Mouse (Mus musculus): ENCODE measurements around the gene Olfr986. TPM values are rescaled to one million over a fixed set of nuclear protein-coding genes. Genes with fewer than 3 reads are reported as not detected.
"Not testable (repeated sequence)": the region's sequence is repeated elsewhere in the genome, so short reads cannot be mapped to it uniquely, and the experiment has no call there.

The Olfr986 gene
- not detected in 2 replicates for polyA plus RNA-seq (2015; fragmentation: Nextera tagmentation; extraction: Ambion mirVana)

DNA sequence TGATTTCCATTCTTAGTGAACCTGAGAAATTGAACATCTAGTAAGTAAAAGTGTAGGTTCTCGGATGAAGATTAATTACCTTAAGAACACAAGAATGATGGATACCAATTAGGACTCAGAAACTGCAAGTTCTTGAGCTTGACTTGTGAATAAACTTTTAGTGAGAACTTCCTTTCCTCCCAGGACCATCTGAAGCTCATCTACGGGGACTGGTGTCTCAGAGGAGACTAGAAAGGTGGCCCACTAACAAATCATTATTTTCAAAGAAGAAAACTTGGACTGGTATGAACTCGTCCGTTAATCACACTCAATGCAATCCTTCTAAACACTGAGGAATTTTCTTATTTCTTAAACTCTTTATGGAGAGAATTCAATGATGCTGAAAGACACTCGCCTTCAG lies at the start of gene Olfr986:
TSS of gene Olfr986 (plus strand) at position 301 of the 400 bp plus-strand sequence.
- Histone ChIP-seq H3K4me3 (replicated peaks) (no peak within 1 kb of the TSS), H3K4me2 (no peak within 1 kb of the TSS), H3K27ac (no peak within 1 kb of the TSS), H3K27me3 (no peaks in the 10 kb centered on the region), H3K4me1 (no peaks in the 10 kb centered on the region), H3K9ac (no peak within 1 kb of the TSS), H3K9me3 (replicated peaks) (no peaks in the 10 kb centered on the region), H3K36me3 (no peaks in the 10 kb centered on the region)
- no peak for ATAC-seq (replicated peaks; ENCODE audit: low FRiP score)
- 86% methylated on average over 5 of the region's 5 CpGs for WGBS

GRCm38 (mm10) chr9:40136987-40137688 lies 43.6 kb upstream of the Olfr986 start:
- Histone ChIP-seq H3K27me3 (no peaks in the 10 kb centered on the region), H3K4me1 (no peaks in the 10 kb centered on the region), H3K27ac (no peak overlapping the region), H3K9ac (no peak overlapping the region), H3K9me3 (replicated peaks) (no peaks in the 10 kb centered on the region), H3K4me3 (replicated peaks) (no peak overlapping the region), H3K36me3 (no peaks in the 10 kb centered on the region), H3K4me2 (no peak overlapping the region)
- WGBS, result 68% methylated on average over 6 of the region's 6 CpGs
- no peak for ATAC-seq (replicated peaks; ENCODE audit: low FRiP score)

DNA sequence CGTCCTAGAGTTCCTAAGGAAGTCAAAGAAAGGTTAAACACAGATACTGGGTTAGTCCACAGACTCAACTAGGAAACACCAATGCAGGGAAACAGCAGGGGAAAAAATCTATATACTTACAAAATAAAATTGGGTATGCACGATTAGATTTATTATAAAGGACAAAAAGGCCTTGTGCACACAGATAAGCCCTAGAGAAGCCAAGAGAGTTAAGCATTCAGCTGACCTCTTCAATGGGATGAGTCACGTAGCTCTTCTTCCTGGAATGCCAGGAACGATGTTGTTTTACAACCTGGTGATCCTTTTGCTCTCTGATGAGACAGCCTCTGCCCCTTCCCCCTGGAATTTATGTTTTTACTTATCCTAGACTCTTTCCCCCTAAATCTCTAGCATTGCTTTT lies 41.2 kb upstream of the Olfr986 start:
- no peak overlapping the region for H3K9ac ChIP-seq
- no peak overlapping the region for H3K4me2 ChIP-seq
- H3K4me1 ChIP-seq, result no peaks in the 10 kb centered on the region
- no peaks in the 10 kb centered on the region for H3K9me3 ChIP-seq (replicated peaks)
- no peak overlapping the region for H3K4me3 ChIP-seq (replicated peaks)
- H3K27ac ChIP-seq, result no peak overlapping the region
- no peaks in the 10 kb centered on the region for H3K36me3 ChIP-seq
- ATAC-seq (replicated peaks; ENCODE audit: low FRiP score), result no peak
- H3K27me3 ChIP-seq, result no peaks in the 10 kb centered on the region
- WGBS, result 55% methylated on average over 4 of the region's 4 CpGs

GRCm38 (mm10) chr9:40141544-40141943 lies 39.2 kb upstream of the Olfr986 start:
- no peaks in the 10 kb centered on the region for H3K4me1 ChIP-seq
- H3K27ac ChIP-seq, result no peak overlapping the region
- WGBS, result 24% methylated on average over 1 of the region's 1 CpGs
- H3K4me3 ChIP-seq (replicated peaks), result no peak overlapping the region
- H3K36me3 ChIP-seq, result no peaks in the 10 kb centered on the region
- no peaks in the 10 kb centered on the region for H3K9me3 ChIP-seq (replicated peaks)
- no peak overlapping the region for H3K9ac ChIP-seq
- no peaks in the 10 kb centered on the region for H3K27me3 ChIP-seq
- no peak overlapping the region for H3K4me2 ChIP-seq
- no peak for ATAC-seq (replicated peaks; ENCODE audit: low FRiP score)

GRCm38 (mm10) chr9:40155118-40155644 lies 25.5 kb upstream of the Olfr986 start:
- ATAC-seq (replicated peaks; ENCODE audit: low FRiP score), result no peak
- 55% methylated on average over 4 of the region's 4 CpGs for WGBS
- H3K9ac ChIP-seq, result no peak overlapping the region

GRCm38 (mm10) chr9:40166446-40166845 lies 14.3 kb upstream of the Olfr986 start:
- no peak for ATAC-seq (replicated peaks; ENCODE audit: low FRiP score)
- Histone ChIP-seq H3K36me3 (no peaks in the 10 kb centered on the region), H3K4me3 (replicated peaks) (no peak overlapping the region), H3K9me3 (replicated peaks) (no peaks in the 10 kb centered on the region), H3K27me3 (no peaks in the 10 kb centered on the region), H3K9ac (no peak overlapping the region), H3K27ac (no peak overlapping the region), H3K4me1 (no peaks in the 10 kb centered on the region), H3K4me2 (no peak overlapping the region)
- WGBS, result 94% methylated on average over 1 of the region's 1 CpGs

More at GRCm38 (mm10) chr9:40155118-40155644, 25.5 kb upstream of the Olfr986 start:
- H3K27me3 ChIP-seq, result no peaks in the 10 kb centered on the region
- no peak overlapping the region for H3K4me2 ChIP-seq
- no peak overlapping the region for H3K27ac ChIP-seq
- H3K4me3 ChIP-seq (replicated peaks), result no peak overlapping the region
- H3K4me1 ChIP-seq, result no peaks in the 10 kb centered on the region
- H3K36me3 ChIP-seq, result no peaks in the 10 kb centered on the region
- no peaks in the 10 kb centered on the region for H3K9me3 ChIP-seq (replicated peaks)

DNA sequence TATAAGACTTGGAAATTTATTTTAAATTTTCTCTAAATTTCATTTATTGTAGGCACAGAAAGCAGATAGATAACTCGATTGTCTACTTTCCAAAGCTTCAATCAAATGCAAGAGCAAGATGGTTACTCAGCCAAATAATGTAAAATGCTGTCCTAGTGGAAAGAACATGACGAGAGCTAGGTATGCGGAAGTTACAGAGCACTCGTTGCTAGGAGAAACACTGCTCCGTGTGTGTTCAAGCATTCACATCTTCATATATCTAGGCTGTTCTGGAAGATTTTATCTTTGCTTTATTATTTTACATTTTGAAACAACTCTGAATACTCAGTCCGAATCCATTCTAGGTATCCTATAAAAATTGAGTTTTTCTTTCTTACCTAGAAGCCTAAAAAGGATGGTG lies 3.7 kb upstream of the Olfr986 start:
- H3K9ac ChIP-seq, result no peak overlapping the region
- no peaks in the 10 kb centered on the region for H3K36me3 ChIP-seq
- no peaks in the 10 kb centered on the region for H3K27me3 ChIP-seq
- H3K4me2 ChIP-seq, result no peak overlapping the region
- ATAC-seq (replicated peaks; ENCODE audit: low FRiP score), result peak; percentile 64; the same call in 1 of the 2 replicates
- H3K27ac ChIP-seq, result no peak overlapping the region
- no peaks in the 10 kb centered on the region for H3K4me1 ChIP-seq
- WGBS, result 73% methylated on average over 6 of the region's 6 CpGs
- H3K9me3 ChIP-seq (replicated peaks), result no peaks in the 10 kb centered on the region
- no peak overlapping the region for H3K4me3 ChIP-seq (replicated peaks)

GRCm38 (mm10) chr9:40185166-40185565 lies 4.4 kb downstream of the Olfr986 start:
- not testable (repeated sequence) for H3K9ac ChIP-seq; H3K9me3 ChIP-seq (replicated peaks); H3K4me1 ChIP-seq; ATAC-seq (replicated peaks; ENCODE audit: low FRiP score); H3K4me3 ChIP-seq (replicated peaks); H3K4me2 ChIP-seq; H3K36me3 ChIP-seq; H3K27me3 ChIP-seq; H3K27ac ChIP-seq
- 62% methylated on average over 2 of the region's 2 CpGs for WGBS

GRCm38 (mm10) chr9:40191086-40191876 lies 10.6 kb downstream of the Olfr986 start:
- no peak overlapping the region for H3K9ac ChIP-seq
- no peak for ATAC-seq (replicated peaks; ENCODE audit: low FRiP score)

DNA sequence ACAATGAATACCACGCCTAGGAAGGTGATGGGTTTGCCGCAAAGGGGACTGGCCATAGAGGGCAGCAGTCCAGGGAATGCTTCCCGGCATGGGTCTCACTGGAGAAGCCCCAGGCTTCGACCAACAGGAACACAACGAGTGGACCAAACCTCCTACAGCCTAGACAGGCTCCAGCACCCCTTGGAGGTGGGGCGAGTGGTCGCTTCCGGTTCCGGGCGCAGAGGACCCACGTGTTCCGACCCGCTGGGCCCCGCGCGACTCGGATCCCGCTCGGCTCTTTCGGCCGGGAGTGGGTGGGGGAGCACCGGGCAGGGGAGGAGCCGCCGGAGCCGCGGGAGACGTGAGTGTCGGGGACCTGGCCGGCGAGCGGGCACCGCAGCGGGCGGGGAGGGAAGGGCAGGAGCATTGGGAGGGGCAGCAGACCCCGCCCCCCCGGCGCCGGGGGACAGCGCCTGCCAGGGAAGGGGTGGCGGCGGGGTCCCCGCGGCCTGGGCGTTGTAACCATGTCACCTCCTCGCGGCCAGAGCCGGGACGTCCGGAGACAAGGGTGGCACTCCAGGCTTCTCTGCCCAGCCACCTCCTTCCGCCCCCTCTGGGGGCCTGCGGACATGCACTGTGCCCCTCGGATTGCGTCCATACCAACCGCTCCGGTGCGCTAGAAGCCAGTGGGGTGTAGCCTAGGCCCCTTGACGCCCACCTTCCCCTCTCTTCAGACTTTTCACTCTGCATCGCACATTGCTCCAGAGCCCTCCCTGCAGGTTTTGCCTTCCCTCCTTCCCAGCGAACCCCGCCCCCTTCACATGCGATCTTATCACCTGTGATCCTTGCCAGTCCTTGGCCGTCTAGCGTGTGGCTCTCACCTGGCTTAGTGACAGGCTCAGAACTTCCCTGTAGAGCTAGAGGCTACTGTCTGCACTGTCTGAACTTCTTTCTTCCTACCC lies 11.6 kb downstream of the Olfr986 start, which contains the start of gene Zfp202:
TSS of gene Zfp202 (plus strand) at position 219 of the 941 bp plus-strand sequence.
- H3K27me3 ChIP-seq, result no peaks in the 10 kb centered on the region
- H3K4me1 ChIP-seq, result peaks cover 21% of the 10 kb centered on the region
- H3K36me3 ChIP-seq, result 0 out of 2 replicates have a peak, but pooled peaks cover 2% of the 10 kb centered on the region
- no peaks in the 10 kb centered on the region for H3K9me3 ChIP-seq (replicated peaks)
- peak within 1 kb of the TSS; percentile 78 for H3K9ac ChIP-seq
- peak within 1 kb of the TSS; percentile 86 for H3K4me3 ChIP-seq (replicated peaks)
- H3K27ac ChIP-seq, result peak within 1 kb of the TSS; percentile 91
- H3K4me2 ChIP-seq, result peak within 1 kb of the TSS; percentile 86
- under 1% methylated on average over 52 of the region's 63 CpGs for WGBS
- peak; percentile 99 for ATAC-seq (replicated peaks; ENCODE audit: low FRiP score)

More at GRCm38 (mm10) chr9:40191086-40191876, 10.6 kb downstream of the Olfr986 start:
- Histone ChIP-seq H3K36me3 (no peaks in the 10 kb centered on the region), H3K4me3 (replicated peaks) (peak overlapping the region; percentile 86), H3K4me1 (peaks cover 21% of the 10 kb centered on the region), H3K27ac (peak overlapping the region; percentile 91), H3K27me3 (no peaks in the 10 kb centered on the region), H3K9me3 (replicated peaks) (no peaks in the 10 kb centered on the region), H3K4me2 (peak overlapping the region; percentile 86)
- WGBS, result 87% methylated on average over 8 of the region's 9 CpGs

DNA sequence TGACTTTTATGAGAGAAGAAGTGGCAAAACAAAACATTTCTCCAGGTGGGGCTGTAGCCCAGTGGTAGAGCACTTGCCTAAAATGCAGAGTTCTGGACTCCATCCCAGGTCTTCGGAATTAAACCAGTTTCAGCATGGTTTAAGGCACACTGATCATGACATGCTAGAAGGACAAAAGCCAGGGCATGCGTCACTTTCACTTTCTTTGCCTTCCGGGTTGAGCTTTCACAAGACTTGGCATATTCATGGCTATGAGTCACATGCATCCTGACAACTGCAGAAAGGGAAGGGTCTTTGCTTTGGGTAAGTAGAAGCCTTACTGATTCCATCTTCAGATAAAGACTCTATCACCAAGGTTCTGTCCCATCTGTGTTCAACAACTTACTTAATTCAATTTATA lies 15.3 kb downstream of the Olfr986 start:
- no peaks in the 10 kb centered on the region for H3K9me3 ChIP-seq (replicated peaks)
- 92% methylated on average over 3 of the region's 3 CpGs for WGBS
- H3K4me1 ChIP-seq, result peaks cover 17% of the 10 kb centered on the region
- H3K27me3 ChIP-seq, result no peaks in the 10 kb centered on the region
- no peak overlapping the region for H3K27ac ChIP-seq
- H3K36me3 ChIP-seq, result 0 out of 2 replicates have a peak, but pooled peaks cover 2% of the 10 kb centered on the region
- no peak overlapping the region for H3K4me2 ChIP-seq
- H3K4me3 ChIP-seq (replicated peaks), result no peak overlapping the region
- H3K9ac ChIP-seq, result no peak overlapping the region
- ATAC-seq (replicated peaks; ENCODE audit: low FRiP score), result no peak
